Mouse (Mus musculus) splenic B cell, adult 2 months (primary cell): ENCODE measurements at regions not wholly inside any gene's neighbourhood (a gene's known extent, or its start where the extent isn't known, plus 50 kb on each side); places are given as distances from the start of the nearest gene placed in this dataset.

Experiments
- DNase-seq: peaks from one replicate; pipeline ENCODE4 v3.0.0-alpha.2; 2011; ENCODE audit warnings: low read depth, low spot score
- H3K27me3 ChIP-seq: 2 replicates; pipeline ENCODE4 v1.6.1; 2012; ENCODE audit warnings: mild to moderate bottlenecking, low read length, moderate library complexity, mixed read lengths; ENCODE audit not compliant: control insufficient read depth, poor library complexity, insufficient read depth, severe bottlenecking
- H3K36me3 ChIP-seq: 2 replicates; pipeline ENCODE4 v1.6.1; 2012; ENCODE audit warnings: mild to moderate bottlenecking, low read length, moderate library complexity, mixed read lengths; ENCODE audit not compliant: control insufficient read depth, poor library complexity, insufficient read depth, severe bottlenecking

DNA sequence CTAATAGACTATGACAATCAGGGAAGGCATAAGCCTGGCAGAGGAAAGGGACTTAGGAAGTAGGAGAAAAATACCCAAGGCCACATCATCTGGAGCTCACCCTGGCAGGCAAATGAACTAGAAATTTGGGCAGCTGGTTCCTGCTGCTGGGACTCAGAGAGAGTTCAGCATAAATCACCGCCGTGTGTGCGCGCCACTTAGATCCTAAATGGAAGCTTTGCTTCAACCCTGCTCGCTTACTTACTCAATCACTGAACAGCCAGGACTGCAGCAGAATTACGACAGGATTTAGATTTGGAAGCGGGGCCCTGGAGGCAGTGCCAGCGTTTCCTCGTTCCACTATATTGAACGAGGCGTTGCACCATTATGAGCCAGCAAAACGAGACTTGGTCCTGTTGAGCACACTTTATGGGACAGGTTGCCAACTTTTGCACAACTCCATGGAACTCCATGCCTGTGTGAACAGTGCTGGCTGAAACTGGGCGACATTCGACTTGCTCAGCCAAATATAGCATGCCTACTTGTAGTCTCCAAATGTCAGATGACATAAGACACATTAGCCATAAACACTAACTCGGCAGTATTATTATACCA, 84.8 kb upstream of the Gnao1 start:
- Histone ChIP-seq H3K27me3 (no peaks in the 10 kb centered on the region), H3K36me3 (no peaks in the 10 kb centered on the region)
- no peak for DNase-seq

DNA sequence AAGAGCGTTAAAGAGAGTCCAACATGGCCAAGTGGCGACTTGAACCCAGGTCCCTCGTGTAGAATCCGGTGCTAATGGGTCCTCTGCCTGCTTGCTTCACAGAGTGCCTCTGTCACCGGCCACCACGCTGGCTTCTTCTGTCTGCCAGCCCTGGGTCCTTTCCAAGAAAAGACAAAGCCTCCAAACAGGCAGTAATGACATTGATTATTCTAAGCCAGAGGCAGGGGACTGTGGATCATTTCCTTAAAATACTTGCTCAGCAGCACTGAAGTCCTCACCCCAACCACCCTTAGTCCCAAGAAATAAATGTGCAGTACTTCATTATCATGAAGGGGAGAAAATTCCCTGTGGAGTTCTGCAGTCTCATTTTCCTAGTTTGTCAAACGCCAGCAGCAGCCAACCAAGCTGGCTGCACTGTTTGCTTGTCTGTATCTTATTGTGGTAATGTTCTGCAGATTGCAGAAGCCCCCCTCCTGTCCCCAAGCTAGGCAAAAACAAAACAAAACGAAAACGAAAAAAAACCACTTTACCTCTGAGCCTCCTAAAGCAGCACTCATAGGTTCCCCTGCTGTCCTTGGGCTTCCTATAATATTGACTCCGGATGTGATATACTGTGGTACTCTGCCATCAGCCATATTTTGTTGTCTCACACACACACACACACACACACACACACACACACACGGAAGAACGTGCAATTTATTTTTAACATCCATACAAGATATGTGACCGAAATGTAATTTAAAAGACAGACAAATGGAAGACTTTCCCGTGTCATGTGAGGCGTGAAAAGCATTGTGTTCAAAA, 80.4 kb upstream of the Gnao1 start:
- Histone ChIP-seq H3K36me3 (no peaks in the 10 kb centered on the region), H3K27me3 (no peaks in the 10 kb centered on the region)
- DNase-seq: no peak

DNA sequence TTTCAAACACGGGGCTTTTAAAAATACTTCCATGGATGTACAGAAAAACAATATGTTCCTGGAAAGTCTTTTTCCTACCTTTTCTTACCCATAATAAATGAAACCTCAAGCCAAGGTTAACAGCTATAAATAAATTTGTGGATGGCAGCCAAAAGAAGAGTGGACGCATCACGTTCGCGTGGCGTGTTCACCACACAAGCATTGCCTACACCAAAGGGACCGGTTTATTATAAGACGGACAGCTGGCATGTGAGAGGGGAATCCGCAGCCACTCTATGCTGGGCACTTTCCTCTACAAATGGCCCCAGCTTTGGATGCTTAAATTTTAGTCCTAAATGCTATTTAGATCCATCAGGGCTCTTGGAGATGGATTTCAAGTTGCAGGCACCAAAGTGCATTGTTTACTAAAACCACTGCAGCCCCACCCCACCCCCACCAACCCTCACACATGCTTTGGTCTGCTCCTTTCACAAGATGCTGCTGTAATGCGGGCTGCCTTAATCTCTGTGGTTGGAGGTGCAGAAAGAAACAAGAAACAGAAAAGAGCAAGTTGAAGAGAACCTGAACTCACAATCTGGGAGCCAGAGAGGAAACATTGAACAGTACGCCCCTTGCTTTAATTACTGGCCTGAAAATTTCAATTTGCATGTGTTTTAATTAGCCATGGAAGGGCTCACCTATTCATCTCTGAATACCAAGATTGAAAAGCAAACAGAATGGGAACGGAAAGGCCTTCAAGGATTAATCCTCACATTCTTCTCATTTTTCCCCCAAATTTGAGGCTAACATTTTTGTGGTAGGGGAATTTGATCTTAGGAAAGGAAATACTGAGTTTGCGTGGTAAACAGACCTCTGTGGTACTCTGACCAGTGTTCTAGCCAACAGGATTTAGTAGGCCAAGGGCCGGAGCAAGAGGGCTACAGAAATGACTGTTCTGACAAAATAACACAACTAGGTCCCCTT, 78.7 kb upstream of the Gnao1 start:
- Histone ChIP-seq H3K36me3 (no peaks in the 10 kb centered on the region), H3K27me3 (no peaks in the 10 kb centered on the region)
- DNase-seq: no peak

DNA sequence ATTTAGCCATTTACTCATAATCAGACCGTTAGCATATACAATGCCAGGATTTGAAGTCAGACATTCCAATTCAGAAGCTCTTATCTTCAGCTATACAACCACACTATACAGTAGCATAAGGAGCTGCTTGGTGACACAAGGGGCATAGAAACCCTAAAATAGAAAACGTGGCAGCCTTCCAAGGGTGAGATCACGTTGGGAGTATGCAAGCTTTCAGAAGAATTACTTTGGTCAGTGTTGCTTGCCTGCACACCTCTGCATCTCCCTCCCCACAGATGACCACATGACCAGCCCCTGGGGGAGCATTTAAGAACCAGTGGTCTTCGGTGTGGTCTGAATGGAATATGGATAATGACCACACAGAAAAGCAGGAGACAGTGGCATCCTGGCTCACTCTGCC, 74.9 kb upstream of the Gnao1 start:
- Histone ChIP-seq H3K27me3 (no peaks in the 10 kb centered on the region), H3K36me3 (no peaks in the 10 kb centered on the region)
- no peak for DNase-seq

DNA sequence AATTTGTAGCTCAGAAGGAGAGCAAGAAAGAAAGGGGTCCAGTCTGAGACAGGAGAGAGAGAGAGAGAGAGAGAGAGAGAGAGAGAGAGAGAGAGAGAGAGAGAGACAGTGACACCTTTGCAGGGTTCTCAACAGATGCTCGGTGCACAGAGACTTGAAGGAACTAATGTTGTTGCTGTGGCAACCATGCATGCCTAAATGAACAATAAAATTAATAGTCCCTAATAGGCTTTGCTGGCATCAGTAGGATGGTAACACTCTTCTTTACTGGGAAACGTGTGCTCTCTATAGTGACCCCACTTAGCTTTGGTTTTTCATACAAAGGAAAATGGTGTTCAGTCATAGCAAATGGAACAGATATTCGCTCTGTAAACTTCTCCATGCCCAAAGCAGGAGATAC, 69.5 kb upstream of the Gnao1 start:
- Histone ChIP-seq H3K36me3 (no peaks in the 10 kb centered on the region), H3K27me3 (no peaks in the 10 kb centered on the region)
- no peak for DNase-seq

DNA sequence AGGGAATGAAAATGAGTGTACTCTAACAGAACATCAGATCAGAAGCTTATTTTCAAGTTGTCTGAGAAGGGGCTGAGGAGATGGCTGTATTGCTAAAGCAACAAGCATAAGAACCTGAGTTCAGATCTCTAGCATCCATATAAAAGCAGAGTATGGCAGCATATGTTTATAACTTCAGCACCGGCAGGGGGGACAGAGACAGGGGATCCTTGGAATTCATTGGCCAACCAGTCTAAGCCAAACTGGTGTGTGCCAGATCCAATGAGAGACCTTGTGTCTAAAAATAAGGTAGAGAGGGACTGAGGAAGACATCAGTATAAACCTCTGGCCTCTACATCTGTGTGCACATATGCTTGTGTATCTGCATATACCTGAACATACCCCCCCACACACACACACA, 61.0 kb upstream of the Gnao1 start:
- DNase-seq: no peak
- Histone ChIP-seq H3K27me3 (no peaks in the 10 kb centered on the region), H3K36me3 (no peaks in the 10 kb centered on the region)

- Histone ChIP-seq H3K27me3 (no peaks in the 10 kb centered on the region), H3K36me3 (no peaks in the 10 kb centered on the region)
- DNase-seq: no peak
Measured at GRCm38 (mm10) chr8:93750921-93751320, 58.8 kb upstream of the Gnao1 start.

GRCm38 (mm10) chr8:93755981-93756380, 53.8 kb upstream of the Gnao1 start:
- DNase-seq: no peak
- Histone ChIP-seq H3K36me3 (no peaks in the 10 kb centered on the region), H3K27me3 (no peaks in the 10 kb centered on the region)
